Mouse (Mus musculus): ENCODE results near the gene Schip1. TPM values are rescaled to one million over a fixed set of nuclear protein-coding genes. Genes with fewer than 3 reads are reported as not detected.

The Schip1 gene
- polyA plus RNA-seq, 1 experiment from 2014 or later, result 5.0 TPM

DNA sequence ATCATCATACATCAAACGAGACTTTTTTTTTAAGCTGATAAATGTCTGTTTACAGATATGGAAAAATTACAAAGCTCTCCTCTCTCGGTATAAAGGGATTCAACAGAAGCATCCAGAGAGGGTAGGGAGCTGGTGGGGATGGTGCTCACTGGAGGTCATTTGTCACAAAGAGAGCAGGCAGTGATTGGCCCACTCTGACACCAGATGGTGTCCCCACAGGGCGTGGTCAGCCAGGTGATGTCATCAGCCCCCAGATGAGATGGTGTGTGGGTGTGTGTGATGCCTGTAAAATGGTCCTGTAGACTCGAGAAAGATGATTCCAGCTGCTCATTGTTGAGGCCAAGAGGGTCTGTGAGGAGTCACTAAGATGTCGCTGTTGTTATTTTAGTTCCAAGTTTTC, 554.5 kb downstream of the Schip1 start:
- Histone ChIP-seq H3K9me3 (replicated peaks) (no peaks in the 10 kb centered on the region), H3K27ac (no peak overlapping the region), H3K36me3 (no peaks in the 10 kb centered on the region), H3K9ac (no peak overlapping the region), H3K4me3 (no peak overlapping the region), H3K4me2 (no peak overlapping the region), H3K27me3 (replicated peaks) (no peaks in the 10 kb centered on the region), H3K4me1 (peaks cover 17% of the 10 kb centered on the region)
- WGBS (ENCODE audit: insufficient replicate concordance), result 60% methylated on average over 5 of the region's 5 CpGs
- ATAC-seq, result no peak

DNA sequence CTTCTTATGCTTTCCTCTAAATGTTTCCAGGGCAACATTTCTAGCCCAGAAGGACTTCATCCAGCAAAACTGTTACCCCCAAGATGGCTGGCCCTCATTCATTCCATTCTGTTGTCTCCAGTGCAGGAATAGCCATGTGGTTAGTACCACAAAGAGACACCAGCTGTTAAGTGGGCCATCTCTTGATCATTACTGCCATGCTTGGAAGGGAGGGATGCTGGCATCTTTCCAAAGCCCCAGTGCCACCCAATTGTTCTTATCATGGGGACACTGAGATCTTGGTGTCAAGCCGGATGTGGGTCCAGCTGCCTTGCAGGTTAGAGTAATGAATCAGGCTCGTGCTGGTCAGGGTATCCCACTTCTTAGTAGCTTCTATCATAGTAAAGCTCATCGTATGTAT, 557.4 kb downstream of the Schip1 start:
- no peak overlapping the region for H3K27ac ChIP-seq
- no peak overlapping the region for H3K4me3 ChIP-seq
- WGBS (ENCODE audit: insufficient replicate concordance), result 81% methylated on average over 3 of the region's 3 CpGs
- H3K4me1 ChIP-seq, result peaks cover 2% of the 10 kb centered on the region; the same call in 1 of the 2 replicates
- H3K36me3 ChIP-seq, result no peaks in the 10 kb centered on the region
- no peak overlapping the region for H3K4me2 ChIP-seq
- H3K9me3 ChIP-seq (replicated peaks), result no peaks in the 10 kb centered on the region
- no peak overlapping the region for H3K9ac ChIP-seq
- H3K27me3 ChIP-seq (replicated peaks), result no peaks in the 10 kb centered on the region
- ATAC-seq, result no peak

DNA sequence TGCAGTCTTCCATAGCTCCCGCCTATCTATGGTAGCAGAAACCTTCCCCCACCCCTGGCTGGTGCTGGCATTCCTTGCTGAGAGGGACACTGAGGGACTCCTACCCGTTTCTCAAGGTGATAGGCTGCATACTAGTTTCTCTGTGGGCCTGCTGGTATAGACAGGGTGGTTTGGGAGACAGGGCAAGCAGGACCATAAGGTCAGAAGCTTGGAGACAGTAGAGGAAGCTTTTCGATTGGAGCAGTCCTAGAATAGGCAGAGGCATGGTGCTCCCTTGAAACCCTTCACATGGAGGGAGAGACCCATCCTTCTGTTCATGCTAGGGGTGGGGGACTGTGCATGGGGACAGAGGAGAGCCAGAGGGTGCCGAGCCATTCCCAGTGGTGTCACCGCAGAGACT, 558.4 kb downstream of the Schip1 start:
- Histone ChIP-seq H3K4me3 (no peak overlapping the region), H3K36me3 (no peaks in the 10 kb centered on the region), H3K27ac (no peak overlapping the region), H3K9ac (no peak overlapping the region), H3K4me2 (no peak overlapping the region), H3K27me3 (replicated peaks) (no peaks in the 10 kb centered on the region), H3K4me1 (no peaks in the 10 kb centered on the region), H3K9me3 (replicated peaks) (no peaks in the 10 kb centered on the region)
- 67% methylated on average over 5 of the region's 5 CpGs for WGBS (ENCODE audit: insufficient replicate concordance)
- ATAC-seq, result no peak

DNA sequence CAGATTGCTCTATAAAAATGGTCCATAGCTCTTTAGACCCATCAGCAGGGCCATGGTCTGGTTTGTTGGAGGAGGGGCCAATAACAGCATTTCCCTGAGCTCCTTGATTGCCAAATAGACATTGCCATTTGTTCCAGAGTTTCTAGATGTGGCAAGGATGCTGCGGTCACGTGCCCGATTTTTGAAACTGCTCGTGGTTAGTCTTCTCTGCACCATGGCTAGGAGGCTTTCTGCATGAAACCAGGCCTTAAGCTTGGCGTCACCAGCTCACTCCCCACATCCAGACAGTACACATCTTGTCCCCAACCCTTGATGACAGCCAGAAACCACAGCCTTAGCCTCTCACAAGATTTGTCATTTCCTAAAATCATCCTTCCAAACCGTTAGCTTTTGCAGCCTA, 559.9 kb downstream of the Schip1 start:
- Histone ChIP-seq H3K27ac (no peak overlapping the region), H3K4me1 (no peaks in the 10 kb centered on the region), H3K9me3 (replicated peaks) (no peaks in the 10 kb centered on the region), H3K4me2 (no peak overlapping the region), H3K36me3 (no peaks in the 10 kb centered on the region), H3K9ac (no peak overlapping the region), H3K4me3 (no peak overlapping the region), H3K27me3 (replicated peaks) (no peaks in the 10 kb centered on the region)
- no peak for ATAC-seq
- 58% methylated on average over 6 of the region's 6 CpGs for WGBS (ENCODE audit: insufficient replicate concordance)

DNA sequence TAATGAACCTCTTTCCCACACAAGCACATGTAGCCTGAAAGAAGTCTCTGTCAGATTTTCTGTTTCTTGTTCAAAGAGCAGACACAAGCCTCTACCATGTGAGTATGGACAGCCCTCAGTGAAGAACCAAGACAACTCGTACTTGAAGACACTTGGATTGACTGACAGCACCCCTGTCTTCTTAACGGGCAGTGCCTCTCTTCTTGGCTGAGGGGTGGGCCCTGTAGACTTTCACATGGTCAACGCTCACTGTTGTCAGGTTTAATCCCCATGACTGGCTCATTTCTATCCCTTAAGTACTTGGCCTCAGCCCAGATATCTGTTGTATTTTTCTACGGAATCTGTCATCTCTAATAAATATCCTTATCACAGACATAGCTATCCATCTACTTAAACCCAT, 565.7 kb downstream of the Schip1 start:
- 76% methylated on average over 4 of the region's 4 CpGs for WGBS (ENCODE audit: insufficient replicate concordance)
- Histone ChIP-seq H3K4me3 (no peak overlapping the region), H3K4me2 (no peak overlapping the region), H3K9me3 (replicated peaks) (no peaks in the 10 kb centered on the region), H3K36me3 (no peaks in the 10 kb centered on the region), H3K27me3 (replicated peaks) (no peaks in the 10 kb centered on the region), H3K4me1 (no peaks in the 10 kb centered on the region), H3K9ac (no peak overlapping the region), H3K27ac (no peak overlapping the region)
- no peak for ATAC-seq

DNA sequence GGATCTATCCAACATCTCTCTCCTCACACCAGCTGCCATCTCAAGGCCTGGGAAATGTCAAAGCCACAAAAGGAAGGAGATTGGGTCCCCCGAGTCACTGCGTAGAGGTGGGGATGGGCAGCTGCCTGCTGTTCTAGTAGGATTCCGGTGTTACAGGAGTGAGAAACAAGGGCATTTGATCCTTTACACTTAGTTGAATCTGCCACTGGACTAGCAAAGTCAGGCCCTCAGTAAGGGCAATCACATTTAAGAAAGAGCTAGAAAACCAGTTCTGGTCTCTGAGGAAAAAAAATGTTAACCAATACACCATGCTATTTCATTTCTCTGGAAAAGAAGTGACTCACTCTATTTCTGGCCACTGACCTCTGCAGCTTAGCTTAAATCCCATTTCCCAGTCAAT, 566.2 kb downstream of the Schip1 start:
- H3K4me3 ChIP-seq, result no peak overlapping the region
- no peak for ATAC-seq
- WGBS (ENCODE audit: insufficient replicate concordance), result 55% methylated on average over 3 of the region's 3 CpGs
- no peaks in the 10 kb centered on the region for H3K9me3 ChIP-seq (replicated peaks)
- H3K27ac ChIP-seq, result no peak overlapping the region
- H3K27me3 ChIP-seq (replicated peaks), result no peaks in the 10 kb centered on the region
- H3K4me2 ChIP-seq, result no peak overlapping the region
- no peaks in the 10 kb centered on the region for H3K4me1 ChIP-seq
- no peak overlapping the region for H3K9ac ChIP-seq
- no peaks in the 10 kb centered on the region for H3K36me3 ChIP-seq

DNA sequence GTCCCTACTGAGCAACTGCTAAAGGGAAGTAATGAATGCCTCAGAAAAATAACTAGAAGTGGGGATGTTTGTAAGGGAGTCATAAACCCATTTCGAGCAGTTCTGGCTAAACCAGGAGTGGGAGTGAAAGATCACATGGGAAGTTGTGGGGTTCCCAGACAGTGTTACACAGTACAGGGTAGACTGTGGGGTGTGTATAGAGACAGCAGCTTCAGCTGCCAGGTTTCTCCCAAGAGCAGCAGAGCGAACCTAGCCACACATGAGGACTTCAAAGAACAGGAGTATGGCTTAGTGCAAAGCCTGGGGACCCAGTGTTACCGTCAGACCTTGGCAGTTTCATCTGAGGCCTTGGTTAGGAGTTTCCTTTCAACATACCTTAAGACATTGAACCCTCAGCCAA, 568.1 kb downstream of the Schip1 start:
- no peak overlapping the region for H3K27ac ChIP-seq
- 59% methylated on average over 3 of the region's 3 CpGs for WGBS (ENCODE audit: insufficient replicate concordance)
- no peaks in the 10 kb centered on the region for H3K4me1 ChIP-seq
- no peak overlapping the region for H3K9ac ChIP-seq
- no peaks in the 10 kb centered on the region for H3K27me3 ChIP-seq (replicated peaks)
- no peak overlapping the region for H3K4me2 ChIP-seq
- ATAC-seq, result no peak
- no peaks in the 10 kb centered on the region for H3K36me3 ChIP-seq
- no peak overlapping the region for H3K4me3 ChIP-seq
- H3K9me3 ChIP-seq (replicated peaks), result no peaks in the 10 kb centered on the region

DNA sequence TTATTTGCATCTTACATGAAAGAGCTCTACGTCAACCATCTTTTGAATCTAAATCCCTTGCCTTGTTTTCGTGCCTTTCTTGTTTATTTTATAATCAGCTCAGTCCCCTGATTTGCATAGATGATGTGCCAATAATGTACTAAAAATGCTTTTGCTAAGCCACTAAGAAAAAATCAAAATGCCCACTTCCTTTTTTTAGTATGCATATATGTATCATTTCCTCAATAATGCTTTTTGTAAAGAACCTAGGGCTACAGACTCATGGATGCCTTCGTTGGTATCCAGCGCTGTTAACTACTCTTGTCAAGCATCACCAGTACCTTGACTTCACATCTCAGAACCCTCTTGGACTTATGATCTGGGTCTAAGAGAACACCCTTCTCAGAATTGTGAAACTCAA, 569.0 kb downstream of the Schip1 start:
- Histone ChIP-seq H3K9ac (no peak overlapping the region), H3K27me3 (replicated peaks) (no peaks in the 10 kb centered on the region), H3K27ac (no peak overlapping the region), H3K36me3 (no peaks in the 10 kb centered on the region), H3K4me2 (no peak overlapping the region), H3K4me1 (no peaks in the 10 kb centered on the region), H3K9me3 (replicated peaks) (no peaks in the 10 kb centered on the region), H3K4me3 (no peak overlapping the region)
- WGBS (ENCODE audit: insufficient replicate concordance), result 77% methylated on average over 4 of the region's 4 CpGs
- ATAC-seq, result no peak

DNA sequence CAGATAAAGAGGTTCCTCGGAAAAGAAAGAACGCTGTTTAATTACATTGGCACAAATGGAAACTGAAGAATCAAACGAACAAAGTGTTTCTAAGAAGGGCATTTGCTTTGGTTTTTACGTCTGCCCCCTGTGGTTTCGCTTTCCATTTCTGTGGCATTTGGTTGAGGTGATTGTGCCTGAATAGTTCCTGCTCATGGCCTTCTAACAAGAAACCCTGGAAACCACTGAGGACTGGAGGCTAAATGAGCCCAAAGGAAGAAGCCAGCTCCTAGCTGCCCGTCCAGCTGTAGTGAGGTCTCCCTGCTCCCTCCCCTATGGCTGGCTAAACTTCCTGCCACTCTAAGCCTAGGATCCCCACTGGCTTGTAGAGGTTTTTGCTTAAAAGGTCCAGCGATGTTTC, 573.4 kb downstream of the Schip1 start:
- Histone ChIP-seq H3K4me2 (no peak overlapping the region), H3K27me3 (replicated peaks) (no peaks in the 10 kb centered on the region)

DNA sequence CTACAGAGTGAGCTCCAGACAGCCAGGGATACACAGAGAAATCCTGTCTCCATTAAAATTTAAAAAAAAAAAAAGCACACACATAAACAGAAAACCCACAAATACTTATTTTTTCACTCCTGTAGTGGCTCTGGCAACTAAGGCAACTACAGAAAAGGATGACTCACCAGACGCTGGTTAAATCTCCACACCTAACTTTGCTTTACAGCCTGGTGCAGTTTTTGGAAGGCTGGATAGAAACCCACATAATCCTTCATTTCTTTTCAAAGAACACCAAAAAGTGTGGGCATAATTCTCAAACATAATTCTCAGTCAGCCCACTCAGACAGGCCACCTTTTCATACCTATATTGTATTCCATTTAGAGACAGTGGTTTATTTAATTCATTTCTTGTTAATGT, 574.1 kb downstream of the Schip1 start:
- Histone ChIP-seq H3K9me3 (replicated peaks) (no peaks in the 10 kb centered on the region), H3K4me1 (no peaks in the 10 kb centered on the region), H3K4me2 (no peak overlapping the region), H3K27ac (no peak overlapping the region), H3K36me3 (no peaks in the 10 kb centered on the region), H3K4me3 (no peak overlapping the region), H3K9ac (no peak overlapping the region), H3K27me3 (replicated peaks) (no peaks in the 10 kb centered on the region)
- WGBS (ENCODE audit: insufficient replicate concordance), result 64% methylated on average over 1 of the region's 1 CpGs
- ATAC-seq, result no peak

More for the DNA sequence above, 573.4 kb downstream of the Schip1 start:
- WGBS (ENCODE audit: insufficient replicate concordance), result 23% methylated on average over 7 of the region's 7 CpGs
- H3K27ac ChIP-seq, result no peak overlapping the region
- no peaks in the 10 kb centered on the region for H3K4me1 ChIP-seq
- H3K4me3 ChIP-seq, result no peak overlapping the region
- no peak overlapping the region for H3K9ac ChIP-seq
- no peaks in the 10 kb centered on the region for H3K36me3 ChIP-seq
- H3K9me3 ChIP-seq (replicated peaks), result no peaks in the 10 kb centered on the region
- ATAC-seq, result no peak

DNA sequence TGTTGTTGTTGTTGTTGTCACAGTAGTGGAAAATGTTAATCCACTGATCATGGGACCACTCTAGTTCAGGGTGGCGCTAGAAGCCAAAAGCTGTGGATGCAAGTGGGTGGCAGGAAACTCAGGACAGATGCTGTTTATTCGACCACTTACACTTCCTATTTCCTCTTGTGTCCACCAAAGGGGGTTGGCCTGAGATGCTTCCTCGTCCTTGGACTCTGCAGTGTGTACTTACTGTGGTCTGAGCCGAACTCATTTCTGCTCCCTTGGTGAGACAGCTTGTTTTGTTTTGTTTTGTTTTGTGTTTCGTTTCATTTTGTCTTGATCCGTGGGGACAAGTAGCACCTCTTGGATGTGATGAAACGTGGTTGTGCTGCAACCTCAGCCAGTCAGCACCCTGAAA, 578.3 kb downstream of the Schip1 start:
- Histone ChIP-seq H3K4me2 (no peak overlapping the region), H3K36me3 (no peaks in the 10 kb centered on the region), H3K4me3 (no peak overlapping the region), H3K4me1 (0 out of 2 replicates have a peak, but pooled peaks cover 4% of the 10 kb centered on the region), H3K27ac (no peak overlapping the region), H3K27me3 (replicated peaks) (no peaks in the 10 kb centered on the region), H3K9ac (no peak overlapping the region), H3K9me3 (replicated peaks) (no peaks in the 10 kb centered on the region)
- WGBS (ENCODE audit: insufficient replicate concordance), result 62% methylated on average over 7 of the region's 7 CpGs
- ATAC-seq, result no peak

DNA sequence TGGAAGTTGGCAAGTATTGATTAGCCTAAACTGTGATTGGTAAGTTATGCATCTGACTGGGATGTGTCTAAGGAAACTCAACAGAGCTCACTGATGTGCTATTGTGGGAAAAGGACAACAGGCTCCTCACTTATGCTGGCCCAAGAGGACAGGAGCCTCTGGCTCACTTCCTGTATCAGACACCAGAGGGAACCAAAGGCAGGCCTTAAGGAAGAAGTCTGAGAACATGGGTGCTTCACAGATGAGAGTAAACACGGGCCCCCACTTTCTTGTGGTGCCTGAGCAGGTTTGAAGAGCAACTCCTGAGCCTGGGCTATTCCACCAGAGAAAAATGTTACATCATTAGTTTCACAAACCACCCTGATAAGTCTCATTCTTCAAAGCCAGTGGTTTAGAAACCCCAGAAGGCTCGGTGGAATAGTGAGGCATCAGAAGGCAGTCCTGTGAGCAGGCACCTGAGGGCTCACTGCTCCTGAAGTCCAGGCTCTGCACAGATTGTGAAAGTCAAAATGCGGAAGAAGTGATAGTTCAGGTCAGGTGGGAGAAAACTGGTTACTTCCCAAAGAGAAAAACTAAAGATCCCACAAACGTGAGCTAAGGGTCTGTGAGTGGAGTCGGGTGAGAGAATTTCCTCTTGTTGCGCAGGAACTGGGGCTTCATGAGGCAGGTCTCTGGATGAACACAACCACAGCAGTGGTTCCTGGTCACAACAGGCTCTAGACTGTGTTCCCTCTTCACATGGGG, 582.0 kb downstream of the Schip1 start:
- Histone ChIP-seq H3K4me2 (no peak overlapping the region), H3K9ac (no peak overlapping the region), H3K4me1 (0 out of 2 replicates have a peak, but pooled peaks cover 4% of the 10 kb centered on the region), H3K27me3 (replicated peaks) (no peaks in the 10 kb centered on the region), H3K9me3 (replicated peaks) (no peaks in the 10 kb centered on the region), H3K4me3 (no peak overlapping the region), H3K27ac (no peak overlapping the region), H3K36me3 (no peaks in the 10 kb centered on the region)
- no peak for ATAC-seq
- WGBS (ENCODE audit: insufficient replicate concordance), result 51% methylated on average over 6 of the region's 6 CpGs

DNA sequence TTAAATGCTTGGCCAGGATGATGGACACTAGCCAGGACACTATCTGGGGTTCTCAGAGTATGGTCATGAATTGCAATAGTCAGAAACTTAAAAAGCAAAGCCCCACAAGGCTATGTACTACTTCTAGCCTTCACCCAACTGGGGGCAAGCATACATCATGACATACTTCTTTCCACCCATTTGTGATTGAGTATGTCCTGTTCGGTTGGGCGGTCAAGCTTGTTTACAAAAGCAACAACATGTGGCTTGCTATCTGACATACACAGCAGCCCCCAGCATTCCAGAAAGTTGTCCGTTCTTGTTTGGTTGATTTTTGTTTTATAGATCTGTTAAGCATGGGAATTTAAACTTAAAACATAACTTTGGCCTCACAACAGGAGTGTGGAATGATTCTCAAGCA, 582.7 kb downstream of the Schip1 start:
- Histone ChIP-seq H3K4me2 (no peak overlapping the region), H3K9ac (no peak overlapping the region), H3K9me3 (replicated peaks) (no peaks in the 10 kb centered on the region), H3K27ac (no peak overlapping the region), H3K4me3 (no peak overlapping the region), H3K4me1 (0 out of 2 replicates have a peak, but pooled peaks cover 4% of the 10 kb centered on the region), H3K27me3 (replicated peaks) (no peaks in the 10 kb centered on the region), H3K36me3 (no peaks in the 10 kb centered on the region)
- 80% methylated on average over 3 of the region's 3 CpGs for WGBS (ENCODE audit: insufficient replicate concordance)
- ATAC-seq, result no peak

Measured in liver, embryonic 12.5 days (tissue).